Mouse (Mus musculus) limb, embryonic 12.5 days (tissue): Measurements from ENCODE around the gene Mrps30. TPM values are rescaled to one million over a fixed set of nuclear protein-coding genes. Genes with fewer than 3 reads are reported as not detected.

Experiments used
- ATAC-seq: fragments of 200-750 bp; cut with Nextera tagmentation; 2 replicates; pipeline ENCODE4 v1.8.0; 2017; ENCODE audit warnings: low read depth, moderate TSS enrichment; ENCODE audit not compliant: insufficient number of reproducible peaks, insufficient read depth, low FRiP score, low TSS enrichment
- H3K27ac ChIP-seq: fragments of 300-500 bp; sonication (generic); 2 replicates; pipeline ENCODE4 v1.5.1; 2016; ENCODE audit warnings: mild to moderate bottlenecking, moderate library complexity
- H3K27me3 ChIP-seq: fragments of 300-500 bp; sonication (generic); 2 replicates; pipeline ENCODE4 v1.6.1; 2016; ENCODE audit warnings: mild to moderate bottlenecking, moderate library complexity
- H3K36me3 ChIP-seq: fragments of 300-500 bp; sonication (generic); 2 replicates; pipeline ENCODE4 v1.6.1; 2016; ENCODE audit warnings: mild to moderate bottlenecking, moderate library complexity
- H3K4me1 ChIP-seq: fragments of 300-500 bp; sonication (generic); replicated peaks from 2 replicates; pipeline ENCODE4 v1.6.1; 2016
- H3K4me2 ChIP-seq: fragments of 300-500 bp; sonication (generic); 2 replicates; pipeline ENCODE4 v1.6.1; 2016; ENCODE audit warnings: mild to moderate bottlenecking, moderate library complexity
- H3K4me3 ChIP-seq: fragments of 300-500 bp; sonication (generic); replicated peaks from 2 replicates; pipeline ENCODE4 v1.5.1; 2016; ENCODE audit warnings: mild to moderate bottlenecking
- H3K9ac ChIP-seq: fragments of 300-500 bp; sonication (generic); replicated peaks from 2 replicates; pipeline ENCODE4 v1.6.1; 2016; ENCODE audit warnings: mild to moderate bottlenecking, moderate library complexity
- H3K9me3 ChIP-seq: fragments of 300-500 bp; sonication (generic); 2 replicates; pipeline ENCODE4 v1.6.1; 2016; ENCODE audit warnings: mild to moderate bottlenecking, moderate library complexity
- WGBS: fragments of 180-500 bp; shearing (Covaris S2); methylation state at CpG from one replicate; pipeline ENCODE4 v1.1.7; 2016; 5-methylcytosine and 5-hydroxymethylcytosine counted together
- polyA plus RNA-seq: library from polyadenylated mRNA; unstranded; fragments of >200 nt; fragmentation: Nextera tagmentation; extraction: Ambion mirVana; gene quantifications from 2 replicates; pipeline ENCODE4 v1.2.1, GENCODE M21; 2016

Mrps30 gene
- polyA plus RNA-seq, 1 experiment from 2014 or later = 40.1 TPM

- Histone ChIP-seq H3K4me2 (no peak overlapping the region), H3K4me3 (no peak overlapping the region), H3K36me3 (peaks cover 13% of the 10 kb centered on the region), H3K4me1 (no peaks in the 10 kb centered on the region), H3K27ac (no peak overlapping the region), H3K9ac (no peak overlapping the region), H3K27me3 (no peaks in the 10 kb centered on the region), H3K9me3 (no peaks in the 10 kb centered on the region)
- 87% methylated on average over 4 of the region's 4 CpGs for WGBS
- ATAC-seq = no peak
Observed at GRCm38 (mm10) chr13:118372871-118373270, 14.2 kb downstream of the Mrps30 start.

- 81% methylated on average over 1 of the region's 1 CpGs for WGBS
Observed at GRCm38 (mm10) chr13:118365774-118366173, 21.3 kb downstream of the Mrps30 start.

DNA sequence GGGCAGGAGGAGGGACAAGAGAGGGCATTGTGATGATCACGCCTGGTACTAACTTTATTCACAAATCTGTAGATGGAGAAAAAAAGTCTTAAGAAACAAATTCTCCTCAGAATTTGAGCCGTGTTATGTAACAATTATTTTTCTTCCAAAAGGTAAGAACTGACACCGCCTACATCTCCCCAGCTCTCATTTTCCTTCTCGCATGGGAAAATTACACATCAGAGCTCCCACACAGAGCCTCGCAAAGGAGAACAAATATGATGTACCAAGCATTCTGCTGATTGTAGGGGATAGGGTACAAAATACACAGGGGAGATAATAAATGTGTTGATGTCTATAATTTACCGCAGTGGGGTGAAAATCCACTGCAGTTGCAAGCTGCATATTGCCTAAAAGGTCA is 23.7 kb downstream of the Mrps30 start:
- Histone ChIP-seq H3K9me3 (no peaks in the 10 kb centered on the region), H3K27me3 (no peaks in the 10 kb centered on the region), H3K9ac (no peak overlapping the region), H3K4me2 (no peak overlapping the region), H3K4me1 (peaks cover 5% of the 10 kb centered on the region; the same call in 1 of the 2 replicates), H3K36me3 (no peaks in the 10 kb centered on the region), H3K27ac (no peak overlapping the region), H3K4me3 (no peak overlapping the region)
- no peak for ATAC-seq
- WGBS = 88% methylated on average over 6 of the region's 6 CpGs

More at GRCm38 (mm10) chr13:118365774-118366173, 21.3 kb downstream of the Mrps30 start:
- Histone ChIP-seq H3K4me2 (no peak overlapping the region), H3K27me3 (no peaks in the 10 kb centered on the region), H3K27ac (no peak overlapping the region), H3K4me1 (0 out of 2 replicates have a peak, but pooled peaks cover 5% of the 10 kb centered on the region), H3K4me3 (no peak overlapping the region), H3K9me3 (no peaks in the 10 kb centered on the region), H3K36me3 (no peaks in the 10 kb centered on the region), H3K9ac (no peak overlapping the region)
- no peak for ATAC-seq

DNA sequence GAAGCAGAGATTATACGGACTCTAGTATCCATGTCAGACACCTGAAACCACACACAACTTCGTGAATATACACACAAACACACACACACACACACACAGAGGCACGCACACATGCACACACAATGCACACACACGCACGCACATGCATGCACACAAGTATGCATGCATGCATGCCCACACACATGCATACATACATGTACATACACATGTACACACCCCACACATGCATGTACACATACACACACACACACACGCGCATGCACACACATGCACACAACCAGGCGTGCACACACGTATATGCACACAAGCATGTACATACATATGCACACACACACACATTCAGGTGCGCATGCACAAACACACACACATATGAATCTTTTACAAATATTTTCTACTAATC is 36.2 kb downstream of the Mrps30 start:
- no peak overlapping the region for H3K27ac ChIP-seq
- H3K4me2 ChIP-seq = no peak overlapping the region
- no peak overlapping the region for H3K9ac ChIP-seq
- WGBS = 89% methylated on average over 10 of the region's 10 CpGs
- no peak for ATAC-seq
- H3K27me3 ChIP-seq = no peaks in the 10 kb centered on the region
- no peaks in the 10 kb centered on the region for H3K4me1 ChIP-seq
- H3K9me3 ChIP-seq = no peaks in the 10 kb centered on the region
- H3K4me3 ChIP-seq = no peak overlapping the region
- H3K36me3 ChIP-seq = no peaks in the 10 kb centered on the region

- Histone ChIP-seq H3K9ac (no peak overlapping the region), H3K4me2 (no peak overlapping the region), H3K36me3 (no peaks in the 10 kb centered on the region), H3K4me1 (no peaks in the 10 kb centered on the region), H3K27me3 (no peaks in the 10 kb centered on the region), H3K4me3 (no peak overlapping the region), H3K27ac (no peak overlapping the region), H3K9me3 (no peaks in the 10 kb centered on the region)
- no peak for ATAC-seq
- 23% methylated on average over 10 of the region's 10 CpGs for WGBS
Observed at GRCm38 (mm10) chr13:118350257-118350656, 36.8 kb downstream of the Mrps30 start.

Other genes with a start within 250 kb of the Mrps30 start
- gene B430218F22Rik, start 622 bp downstream of the Mrps30 start, polyA plus RNA-seq = 1.6 and 2.1 TPM in 2 replicates